Mouse (Mus musculus) thymus, adult 2 months (tissue): ENCODE data around the gene Ccdc69.

Experiments
- CTCF ChIP-seq: fragments of 200-500 bp; IDR thresholded peaks from 2 replicates; pipeline ENCODE4 v1.5.1; 2012; ENCODE audit warnings: mild to moderate bottlenecking, control low read depth, low read length, moderate library complexity, borderline replicate concordance; ENCODE audit not compliant: control insufficient read depth, poor library complexity, insufficient read depth; ENCODE audit errors: extremely low read depth
- POLR2A ChIP-seq: fragments of 200-500 bp; IDR thresholded peaks from 2 replicates; pipeline ENCODE4 v1.6.1; 2012; ENCODE audit warnings: mild to moderate bottlenecking, low read length, control low read depth, moderate library complexity; ENCODE audit not compliant: control insufficient read depth, poor library complexity, insufficient read depth; ENCODE audit errors: extremely low read depth

DNA sequence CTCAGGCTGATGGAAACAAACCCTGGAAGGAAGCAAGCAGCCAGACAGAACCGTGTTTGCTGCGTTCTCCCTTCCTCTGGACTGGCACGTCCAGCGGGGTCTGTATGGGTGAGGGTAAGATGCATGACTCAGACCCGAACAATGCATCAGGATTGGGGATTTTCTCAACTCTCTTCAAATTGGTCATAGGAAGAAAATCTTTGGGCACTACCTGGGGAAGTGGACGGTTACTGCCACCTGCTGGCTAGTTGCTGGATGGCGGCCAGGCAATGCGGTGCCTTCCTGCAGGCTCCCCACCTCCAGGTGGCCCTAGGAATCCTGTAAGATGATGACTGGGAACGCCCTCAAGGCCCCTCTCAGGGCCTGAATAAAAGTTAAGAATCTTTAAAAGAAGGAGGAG, 38.3 kb downstream of the Ccdc69 start:
- TF ChIP-seq CTCF (peak; percentile 88), POLR2A (no peak)
